Mouse (Mus musculus): Measurements from ENCODE around the gene Il34. TPM values are rescaled to one million over a fixed set of nuclear protein-coding genes. Genes with fewer than 3 reads are reported as not detected.
"Not testable (repeated sequence)": the region's sequence is repeated elsewhere in the genome, so short reads cannot be mapped to it uniquely, and the experiment has no call there.

The Il34 gene
- total RNA-seq, 2 experiments from 2014 or later = 13.8 to 14.2 TPM

DNA sequence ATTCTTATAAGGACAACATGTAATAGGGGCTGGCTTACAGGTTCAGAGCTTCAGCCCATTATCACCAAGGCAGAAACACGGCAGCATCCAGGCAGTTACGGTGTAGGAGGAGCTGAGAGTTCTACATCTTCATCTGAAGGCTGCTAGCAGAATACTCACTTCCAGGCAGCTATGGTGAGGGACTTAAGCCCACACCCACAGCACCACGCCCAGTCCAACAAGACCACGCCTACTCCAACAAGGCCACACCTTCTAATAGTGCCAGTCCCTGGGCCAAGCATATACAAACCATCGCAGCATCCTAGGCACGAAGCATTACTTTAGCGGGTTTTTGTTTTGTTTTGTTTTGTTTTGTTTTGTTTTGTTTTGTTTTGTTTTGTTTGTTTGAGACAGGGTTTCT lies 19.2 kb downstream of the Il34 start:
- DNase-seq; intact Hi-C loops (cut with DNase I): not testable (repeated sequence)

- intact Hi-C loops (cut with DNase I) = no loop called here
- no peak for DNase-seq
These were observed 20.4 kb downstream of the Il34 start for GRCm38 (mm10) chr8:110785366-110785765.

DNA sequence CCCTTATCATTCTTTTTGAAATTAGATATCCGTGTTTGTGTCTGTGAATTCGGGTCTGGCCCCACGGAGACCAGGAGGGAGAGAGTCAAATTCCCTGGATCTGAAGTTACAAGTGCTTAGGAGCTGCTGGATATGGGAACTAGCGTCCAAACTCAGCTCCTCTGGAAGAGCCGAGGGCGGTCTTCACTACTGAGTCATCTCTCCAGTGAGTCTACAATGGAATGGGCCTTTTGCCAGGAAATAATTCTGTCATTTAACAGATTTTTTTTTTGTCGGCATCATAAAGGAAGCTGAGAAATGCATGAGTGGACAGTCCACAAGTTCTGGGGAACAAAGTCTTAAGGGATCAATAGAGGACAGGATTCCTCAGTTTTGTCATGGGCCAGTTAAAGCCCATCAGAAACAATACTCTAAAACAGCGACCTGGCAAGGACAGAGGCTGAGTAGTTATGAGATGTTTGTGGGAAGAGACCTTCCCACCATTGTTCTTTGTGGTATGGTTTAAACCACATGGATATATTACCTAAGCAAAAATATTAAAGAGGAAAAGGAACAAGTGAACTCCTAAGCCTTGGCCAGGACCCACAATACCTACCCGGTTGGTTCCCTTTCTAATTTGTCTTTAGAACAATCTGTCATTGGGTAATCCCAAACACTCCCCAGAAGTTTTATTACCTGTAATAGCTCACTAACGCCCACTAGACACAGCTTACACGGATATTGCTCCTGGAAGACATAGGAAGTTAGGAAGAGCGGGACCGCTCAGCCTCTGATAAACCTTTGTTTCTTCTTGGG lies 25.6 kb downstream of the Il34 start:
- intact Hi-C loops (cut with DNase I) = no loop called here
- DNase-seq = no peak

DNA sequence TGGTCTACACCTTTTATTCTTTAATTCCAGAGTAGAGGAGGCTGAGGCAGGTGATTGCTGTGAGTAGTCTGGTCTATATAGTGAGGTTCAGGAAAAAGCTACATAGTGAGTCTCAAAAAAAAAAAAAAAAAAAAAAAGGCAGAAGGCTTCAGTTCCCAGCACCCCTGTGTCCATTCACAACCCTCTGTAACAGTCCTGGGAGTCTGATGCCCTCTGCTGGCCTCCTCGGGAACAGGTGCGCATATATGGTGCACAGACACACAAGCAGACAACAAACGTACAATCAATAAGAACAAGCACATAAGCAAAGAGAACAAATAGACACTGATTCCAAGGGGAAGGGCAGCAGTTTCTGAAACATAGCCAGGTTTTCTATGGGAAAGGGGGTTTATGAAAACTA lies 29.4 kb downstream of the Il34 start:
- intact Hi-C loops (cut with DNase I) = no loop called here
- DNase-seq = no peak

GRCm38 (mm10) chr8:110775721-110776120 lies 30.0 kb downstream of the Il34 start:
- no peak for DNase-seq
- intact Hi-C loops (cut with DNase I) = no loop called here

GRCm38 (mm10) chr8:110775316-110775715 lies 30.4 kb downstream of the Il34 start:
- no peak for DNase-seq
- intact Hi-C loops (cut with DNase I) = no loop called here

- intact Hi-C loops (cut with DNase I) = no loop called here
- DNase-seq = no peak
These were observed 31.0 kb downstream of the Il34 start for GRCm38 (mm10) chr8:110774725-110775124.

- intact Hi-C loops (cut with DNase I) = no loop called here
- DNase-seq = no peak
These were observed 31.7 kb downstream of the Il34 start for GRCm38 (mm10) chr8:110774047-110774446.

- intact Hi-C loops (cut with DNase I) = no loop called here
- DNase-seq = no peak
These were observed 33.3 kb downstream of the Il34 start for GRCm38 (mm10) chr8:110772452-110772851.

GRCm38 (mm10) chr8:110767261-110767660 lies 38.5 kb downstream of the Il34 start:
- DNase-seq = no peak
- intact Hi-C loops (cut with DNase I) = no loop called here

GRCm38 (mm10) chr8:110764671-110765070 lies 41.1 kb downstream of the Il34 start:
- intact Hi-C loops (cut with DNase I) = no loop called here
- DNase-seq = no peak

DNA sequence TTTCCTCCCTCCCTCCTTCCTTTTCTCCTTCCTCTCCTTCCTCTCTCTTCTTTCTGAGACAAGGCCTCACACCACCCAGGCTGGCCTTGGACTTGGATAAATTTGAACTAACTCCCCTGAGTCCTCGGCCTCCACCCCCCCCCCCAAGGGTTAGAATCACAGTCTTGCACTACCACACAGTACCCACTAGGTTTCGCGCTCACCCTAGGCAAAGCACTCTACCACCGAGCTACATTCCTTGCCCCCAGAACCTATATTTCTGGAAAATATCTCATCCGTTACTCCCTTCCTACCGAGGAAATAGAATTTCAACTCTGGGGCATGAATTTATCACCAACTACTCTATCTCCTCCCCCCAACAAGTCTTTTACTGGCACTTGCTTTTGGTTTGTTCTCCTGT lies 43.7 kb downstream of the Il34 start:
- DNase-seq = no peak
- intact Hi-C loops (cut with DNase I) = no loop called here

- intact Hi-C loops (cut with DNase I) = no loop called here
- DNase-seq = no peak
These were observed 44.5 kb downstream of the Il34 start for GRCm38 (mm10) chr8:110761185-110761584.

DNA sequence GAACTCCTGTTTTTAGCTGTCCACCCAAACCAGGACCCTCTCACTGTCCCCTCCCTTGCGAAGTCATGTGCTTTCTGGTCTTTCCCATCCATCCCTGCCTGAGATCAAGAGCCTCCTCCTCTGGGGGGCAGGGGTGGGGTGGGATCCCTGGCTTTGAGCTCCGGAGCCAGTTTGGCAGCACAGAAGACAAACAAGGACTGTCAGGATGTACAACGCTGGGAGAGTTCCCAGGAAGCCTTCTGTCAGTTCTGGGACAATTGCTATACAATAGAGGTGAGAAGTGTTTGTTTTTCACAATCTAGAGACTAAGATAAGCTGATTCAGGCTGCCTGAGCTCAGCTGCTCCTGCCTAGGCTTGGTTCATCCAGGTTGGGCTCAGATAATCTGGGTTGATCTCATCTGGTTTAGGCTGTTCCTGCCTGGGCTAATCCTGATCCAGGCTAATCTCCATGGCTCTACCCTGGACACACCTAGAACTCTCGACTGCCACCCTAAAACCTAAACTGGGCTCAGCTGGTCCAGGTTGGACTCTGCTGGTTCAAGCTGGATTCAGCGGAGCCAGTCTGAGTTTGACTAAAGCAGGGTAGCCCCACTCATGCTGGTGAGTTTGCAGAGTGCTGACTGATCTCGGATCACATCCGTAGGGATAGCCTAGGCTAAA lies 45.3 kb downstream of the Il34 start:
- no peak for DNase-seq
- intact Hi-C loops (cut with DNase I) = no loop called here

GRCm38 (mm10) chr8:110756196-110756595 lies 49.5 kb downstream of the Il34 start:
- intact Hi-C loops (cut with DNase I) = no loop called here
- DNase-seq = no peak

GRCm38 (mm10) chr8:110755511-110756170 lies 50.1 kb downstream of the Il34 start:
- DNase-seq = no peak
- intact Hi-C loops (cut with DNase I) = no loop called here

GRCm38 (mm10) chr8:110754713-110755112 lies 51.0 kb downstream of the Il34 start:
- intact Hi-C loops (cut with DNase I) = loop anchor here (5.0 kb wide), 1 partner anchor 58 kb away; no protein-coding TSS in a partner anchor
- no peak for DNase-seq

DNA sequence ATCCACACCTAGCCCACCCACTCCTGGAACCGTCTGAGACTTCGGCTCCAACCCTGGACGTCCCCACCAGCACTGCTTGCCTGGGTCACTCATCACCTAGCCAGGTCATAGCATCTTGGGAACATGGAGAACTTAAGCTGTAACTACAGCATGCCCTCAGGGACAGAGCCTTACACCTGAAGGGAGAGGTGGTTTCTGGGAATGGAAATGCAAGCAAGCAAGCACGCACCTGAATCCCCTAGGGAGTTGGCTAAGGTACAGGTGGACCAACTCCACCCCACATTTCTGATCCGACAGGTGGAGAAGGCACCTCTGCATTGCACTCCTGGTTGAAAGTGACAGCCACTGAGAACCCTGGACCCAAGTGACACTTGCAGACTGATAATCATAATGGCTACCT lies 54.2 kb downstream of the Il34 start:
- intact Hi-C loops (cut with DNase I) = loop anchor here (5.0 kb wide), 1 partner anchor 61 kb away; no protein-coding TSS in a partner anchor
- DNase-seq = no peak

- intact Hi-C loops (cut with DNase I) = loop anchor here (5.0 kb wide), 1 partner anchor 62 kb away; no protein-coding TSS in a partner anchor
- no peak for DNase-seq
These were observed 55.5 kb downstream of the Il34 start for GRCm38 (mm10) chr8:110750269-110750668.

DNA sequence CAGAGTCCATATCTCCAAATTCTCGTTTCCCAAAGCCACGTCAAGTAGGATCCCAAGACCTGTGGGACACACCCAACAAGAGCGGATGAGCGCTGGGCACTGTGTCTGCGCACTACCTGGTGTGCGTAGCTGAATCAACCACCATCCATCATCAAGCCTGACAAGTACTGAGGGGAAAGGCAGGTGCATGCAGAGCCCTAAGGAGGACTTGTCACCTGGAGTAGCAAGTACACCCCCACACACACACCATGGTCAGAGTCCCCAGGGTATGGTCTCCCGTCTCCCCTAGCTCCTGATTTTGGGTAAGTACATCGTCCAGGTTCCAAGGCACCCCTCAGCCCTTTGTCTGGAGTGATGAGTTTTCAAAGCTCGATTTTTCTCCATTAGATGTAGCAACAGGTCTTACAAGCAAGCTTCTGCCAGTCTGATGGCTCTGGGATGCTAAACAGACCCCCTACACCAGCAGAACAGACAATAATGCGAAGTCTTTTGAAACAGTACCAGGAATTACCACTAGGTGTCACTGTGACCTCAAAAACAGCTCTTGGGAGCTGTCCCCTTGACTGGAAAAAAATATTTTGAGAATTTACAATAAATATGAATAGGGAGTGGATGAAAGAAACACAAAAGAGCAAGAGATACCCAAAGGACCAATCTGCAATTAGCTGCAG lies 56.1 kb downstream of the Il34 start:
- intact Hi-C loops (cut with DNase I) = loop anchor here (5.0 kb wide), 1 partner anchor 63 kb away; no protein-coding TSS in a partner anchor
- no peak for DNase-seq

DNA sequence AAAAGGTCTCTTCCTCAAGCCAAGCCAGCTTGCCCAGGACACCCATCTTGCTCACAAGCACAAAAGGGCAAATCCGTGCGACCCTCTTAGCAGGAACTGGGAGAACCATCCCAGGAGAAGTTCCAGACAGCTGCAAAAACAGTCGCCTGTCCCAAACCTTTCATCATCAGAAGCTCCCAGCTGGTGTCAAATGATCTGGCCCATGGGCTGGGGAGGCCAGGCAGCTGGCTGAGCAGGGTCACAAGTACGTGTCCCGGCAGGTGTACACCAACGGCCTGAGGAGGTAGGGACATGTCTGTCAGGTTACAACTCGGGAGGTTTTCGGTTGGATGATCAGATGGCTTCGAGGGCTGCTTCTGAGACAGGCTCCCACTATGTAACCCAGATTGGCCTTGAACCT lies 59.1 kb downstream of the Il34 start:
- DNase-seq = no peak
- intact Hi-C loops (cut with DNase I) = no loop called here

Measured in left cerebral cortex, postnatal 4 days (tissue).